In the genomic region with DNA sequence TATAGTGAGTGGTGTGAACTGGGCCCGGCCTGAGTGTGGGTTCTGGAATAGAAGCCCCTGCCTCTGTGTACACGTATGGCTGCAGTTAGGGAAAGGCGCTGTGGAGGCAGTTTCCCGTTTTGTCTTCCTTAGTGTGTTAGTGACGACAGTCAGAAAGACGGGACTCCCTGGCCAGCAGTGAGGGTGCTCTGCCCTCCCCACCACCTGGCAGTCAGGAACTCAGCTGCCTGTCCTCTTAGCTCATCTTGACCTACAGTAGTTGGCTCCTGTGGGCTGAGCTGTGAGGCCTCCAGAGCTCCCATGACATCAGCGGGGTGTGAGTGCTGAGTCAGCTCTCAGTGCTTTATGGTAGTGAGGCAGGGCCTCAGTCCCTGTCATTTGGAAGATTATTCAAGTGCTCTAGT, we compare ENCODE assay signal across 7 mouse cellular contexts.
A peak's percentile ranks its signal among the peaks of the same experiment; 100 is the strongest.
DNase-seq lines count a peak whose midpoint lies in the region; ATAC-seq and TF ChIP-seq lines count a peak whose summit lies in the region.

No protein-coding gene starts in this region.

- H3K27me3 ChIP-seq in kidney, embryonic 16.5 days (ENCODE audit: insufficient read depth, low read length): no peaks in the 10 kb centered on the region
- no peaks in the 10 kb centered on the region for H3K27me3 ChIP-seq in heart, embryonic 11.5 days (ENCODE audit: control insufficient read depth, insufficient read depth, low read length)
- no peaks in the 10 kb centered on the region for H3K27me3 ChIP-seq in myocyte (ENCODE audit: control insufficient read depth, insufficient read depth, insufficient read length)

- no peaks in the 10 kb centered on the region for H3K36me3 ChIP-seq in kidney, embryonic 16.5 days (ENCODE audit: insufficient read depth, low read length)
- no peaks in the 10 kb centered on the region for H3K36me3 ChIP-seq in heart, embryonic 11.5 days (ENCODE audit: control insufficient read depth, insufficient read depth, low read length)
- H3K36me3 ChIP-seq in myocyte (ENCODE audit: control insufficient read depth, insufficient read depth): no peaks in the 10 kb centered on the region

- H3ac ChIP-seq in myocyte (ENCODE audit: control insufficient read depth, insufficient read length): no peak overlapping the region

- ATAC-seq in kidney, embryonic 16.5 days (ENCODE audit: low FRiP score, low TSS enrichment): peak; percentile 89
- peak; percentile 89 for ATAC-seq in heart, embryonic 11.5 days (replicated peaks; ENCODE audit: insufficient number of reproducible peaks, low FRiP score, low TSS enrichment)

- no peak for TF ChIP-seq CTCF in brain, embryonic 14.5 days (IDR thresholded peaks at IDR 0.05; ENCODE audit: borderline replicate concordance, extremely low read depth, insufficient read depth, insufficient read length)

- TF ChIP-seq POLR2A in brain, embryonic 14.5 days (IDR thresholded peaks at IDR 0.05; ENCODE audit: borderline replicate concordance, extremely low read depth, insufficient read depth, insufficient read length, poor library complexity, severe bottlenecking): no peak
- no peak for TF ChIP-seq POLR2A in myocyte (IDR thresholded peaks at IDR 0.05; ENCODE audit: insufficient read length, low read depth)

- 0 out of 2 replicates have a peak overlapping the region, but pooled peaks have one; percentile 18 for H3K27ac ChIP-seq in kidney, embryonic 16.5 days (ENCODE audit: low read length)
- no peak overlapping the region for H3K27ac ChIP-seq in heart, embryonic 11.5 days (ENCODE audit: low read depth, low read length)

- H3K9ac ChIP-seq in kidney, embryonic 16.5 days (replicated peaks; ENCODE audit: low read length): no peak overlapping the region
- no peak overlapping the region for H3K9ac ChIP-seq in heart, embryonic 11.5 days (ENCODE audit: low read depth, low read length)

- H3K4me1 ChIP-seq in kidney, embryonic 16.5 days (ENCODE audit: insufficient read depth, low read length): peaks cover 10% of the 10 kb centered on the region; the same call in 1 of the 2 replicates
- peaks cover 10% of the 10 kb centered on the region for H3K4me1 ChIP-seq in heart, embryonic 11.5 days (ENCODE audit: control insufficient read depth, insufficient read depth, low read length)

- H3K4me3 ChIP-seq in kidney, embryonic 16.5 days (ENCODE audit: low read length): no peak overlapping the region
- no peak overlapping the region for H3K4me3 ChIP-seq in heart, embryonic 11.5 days (ENCODE audit: low read depth, low read length)
- H3K4me3 ChIP-seq in myocyte: no peak overlapping the region

- no peak for DNase-seq in kidney, postnatal 14 days
- DNase-seq in brain, embryonic 14.5 days (ENCODE audit: low read depth): peak; percentile 39
- no peak for DNase-seq in right cerebral cortex, adult 18-20 months
- no peak for DNase-seq in frontal cortex, adult 2 months (ENCODE audit: extremely low spot score in 1 of 2, low spot score in 1 of 2)

- H3K9me3 ChIP-seq in kidney, embryonic 16.5 days (ENCODE audit: low read length): no peaks in the 10 kb centered on the region
- no peaks in the 10 kb centered on the region for H3K9me3 ChIP-seq in heart, embryonic 11.5 days (replicated peaks; ENCODE audit: control insufficient read depth, low read length)

- H3K4me2 ChIP-seq in kidney, embryonic 16.5 days (replicated peaks; ENCODE audit: low read depth, low read length): no peak overlapping the region
- H3K4me2 ChIP-seq in heart, embryonic 11.5 days: 0 out of 2 replicates have a peak overlapping the region, but pooled peaks have one; percentile 9
- H3K4me2 ChIP-seq in myocyte (ENCODE audit: low read depth): no peak overlapping the region

- WGBS in kidney, embryonic 16.5 days: 56% methylated on average over 7 of the region's 7 CpGs
- WGBS in heart, embryonic 11.5 days (ENCODE audit: insufficient replicate concordance): 38% methylated on average over 7 of the region's 7 CpGs

- peaks cover 38% of the 10 kb centered on the region for H3K79me2 ChIP-seq in myocyte (ENCODE audit: control insufficient read depth, insufficient read depth)

TF ChIP-seq in myocyte, 11 proteins besides CTCF, POLR2A, EP300 and RAD21:
- TF ChIP-seq MYOG (IDR thresholded peaks at IDR 0.05; ENCODE audit: control insufficient read depth in 1 of 3, insufficient read depth in 1 of 3, insufficient read length in 2 of 3, low read depth in 2 of 3) (peak in 1 of 3 experiments; percentile 60), CEBPB (IDR thresholded peaks at IDR 0.05; ENCODE audit: insufficient read depth, poor library complexity, severe bottlenecking) (no peak), TCF12 (IDR thresholded peaks at IDR 0.05; ENCODE audit: insufficient read depth, poor library complexity, severe bottlenecking) (no peak), MYOD1 (IDR thresholded peaks at IDR 0.05; ENCODE audit: control insufficient read depth in 1 of 3, insufficient read length in 2 of 3, low read depth in 2 of 3) (peak in 2 of 3 experiments; percentile 6 to 70), REST (IDR thresholded peaks at IDR 0.05; ENCODE audit: insufficient read depth, insufficient read length) (no peak), MAX (IDR thresholded peaks at IDR 0.05; ENCODE audit: low read depth) (no peak), POLR2AphosphoS2 (IDR thresholded peaks at IDR 0.05; ENCODE audit: insufficient read length, low read depth) (no peak), E2F4 (IDR thresholded peaks at IDR 0.05; ENCODE audit: insufficient read depth) (no peak), TCF3 (IDR thresholded peaks at IDR 0.05; ENCODE audit: insufficient read length, low read depth) (no peak), USF1 (IDR thresholded peaks at IDR 0.05; ENCODE audit: low read depth) (no peak), SRF (IDR thresholded peaks at IDR 0.05; ENCODE audit: control insufficient read depth, insufficient read length, low read depth) (no peak)
